Mouse (Mus musculus) lung, embryonic 14.5 days (tissue): ENCODE results near the gene Slc27a5. TPM values are rescaled to one million over a fixed set of nuclear protein-coding genes. Genes with fewer than 3 reads are reported as not detected.

Experiments used
- ATAC-seq: fragments of 200-750 bp; cut with Nextera tagmentation; 2 replicates; pipeline ENCODE4 v1.8.0; 2017; ENCODE audit warnings: mild to moderate bottlenecking, moderate TSS enrichment, moderate library complexity; ENCODE audit not compliant: insufficient read depth
- DNase-seq: peaks from one replicate; pipeline ENCODE4 v3.0.0-alpha.2; 2015
- H3K27ac ChIP-seq: fragments of 300-500 bp; sonication (generic); 2 replicates; pipeline ENCODE4 v1.5.1; 2014; ENCODE audit warnings: low read depth, mild to moderate bottlenecking, moderate library complexity
- H3K27me3 ChIP-seq: fragments of 300-500 bp; sonication (generic); 2 replicates; pipeline ENCODE4 v1.6.1; 2014; ENCODE audit warnings: low read length, control low read depth; ENCODE audit not compliant: insufficient read depth
- H3K36me3 ChIP-seq: fragments of 300-500 bp; sonication (generic); 2 replicates; pipeline ENCODE4 v1.6.1; 2014; ENCODE audit warnings: control low read depth; ENCODE audit not compliant: insufficient read depth
- H3K4me1 ChIP-seq: fragments of 300-500 bp; sonication (generic); 2 replicates; pipeline ENCODE4 v1.6.1; 2014; ENCODE audit warnings: antibody characterized with exemption, control low read depth; ENCODE audit not compliant: insufficient read depth
- H3K4me2 ChIP-seq: fragments of 300-500 bp; sonication (generic); 2 replicates; pipeline ENCODE4 v1.6.1; 2014; ENCODE audit warnings: mild to moderate bottlenecking
- H3K4me3 ChIP-seq: fragments of 300-500 bp; sonication (generic); 2 replicates; pipeline ENCODE4 v1.5.1; 2014; ENCODE audit warnings: low read depth, low read length
- H3K9ac ChIP-seq: fragments of 300-500 bp; sonication (generic); 2 replicates; pipeline ENCODE4 v1.6.1; 2014
- H3K9me3 ChIP-seq: fragments of 300-500 bp; sonication (generic); 2 replicates; pipeline ENCODE4 v1.6.1; 2016; ENCODE audit warnings: low read depth, low read length, control low read depth
- CTCF ChIP-seq: IDR thresholded peaks from 2 replicates; pipeline ENCODE4 v1.5.1; 2016; ENCODE audit warnings: antibody characterized with exemption, low read depth
- WGBS: fragments of 180-500 bp; shearing (Covaris S2); extraction: QIAGEN DNeasy Blood & Tissue Kit; methylation state at CpG from one replicate; pipeline ENCODE4 v1.1.7; 2014; 5-methylcytosine and 5-hydroxymethylcytosine counted together
- polyA plus RNA-seq: library from polyadenylated mRNA; unstranded; fragments of >200 nt; fragmentation: Nextera tagmentation; extraction: Ambion mirVana; gene quantifications from 2 replicates; pipeline ENCODE4 v1.2.1, GENCODE M21; 2014

The Slc27a5 gene
- polyA plus RNA-seq, 1 experiment from 2014 or later = not detected

DNA sequence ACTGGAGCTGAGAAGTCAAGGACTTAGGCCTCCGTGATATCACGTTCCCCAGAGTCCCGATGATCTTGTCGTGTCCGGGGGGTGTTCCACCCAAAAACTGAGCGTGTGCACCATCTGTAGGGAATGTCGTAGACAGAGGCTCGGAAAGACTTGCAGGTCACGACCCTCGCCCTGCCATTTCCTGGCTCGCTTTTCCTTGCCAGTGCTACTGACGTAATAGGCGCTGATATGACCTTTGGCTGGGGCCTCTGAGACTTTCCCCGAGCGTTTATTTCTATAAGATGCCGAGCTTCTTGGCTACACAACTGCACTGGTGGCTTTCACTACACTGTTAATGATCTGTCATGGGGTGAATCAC, 48.1 kb downstream of the Slc27a5 start:
- no peaks in the 10 kb centered on the region for H3K9me3 ChIP-seq
- H3K36me3 ChIP-seq = no peaks in the 10 kb centered on the region
- peaks cover 3% of the 10 kb centered on the region; the same call in 1 of the 2 replicates for H3K4me1 ChIP-seq
- no peaks in the 10 kb centered on the region for H3K27me3 ChIP-seq
- ATAC-seq = peak; percentile 32
- 4% methylated on average over 16 of the region's 16 CpGs for WGBS
- peak overlapping the region; percentile 68 for H3K9ac ChIP-seq
- H3K27ac ChIP-seq = peak overlapping the region; percentile 73
- no peak; the same call in 1 of the 2 replicates for TF ChIP-seq CTCF
- H3K4me2 ChIP-seq = peak overlapping the region; percentile 76
- peak overlapping the region; percentile 47 for H3K4me3 ChIP-seq
- peak; percentile 77 for DNase-seq

DNA sequence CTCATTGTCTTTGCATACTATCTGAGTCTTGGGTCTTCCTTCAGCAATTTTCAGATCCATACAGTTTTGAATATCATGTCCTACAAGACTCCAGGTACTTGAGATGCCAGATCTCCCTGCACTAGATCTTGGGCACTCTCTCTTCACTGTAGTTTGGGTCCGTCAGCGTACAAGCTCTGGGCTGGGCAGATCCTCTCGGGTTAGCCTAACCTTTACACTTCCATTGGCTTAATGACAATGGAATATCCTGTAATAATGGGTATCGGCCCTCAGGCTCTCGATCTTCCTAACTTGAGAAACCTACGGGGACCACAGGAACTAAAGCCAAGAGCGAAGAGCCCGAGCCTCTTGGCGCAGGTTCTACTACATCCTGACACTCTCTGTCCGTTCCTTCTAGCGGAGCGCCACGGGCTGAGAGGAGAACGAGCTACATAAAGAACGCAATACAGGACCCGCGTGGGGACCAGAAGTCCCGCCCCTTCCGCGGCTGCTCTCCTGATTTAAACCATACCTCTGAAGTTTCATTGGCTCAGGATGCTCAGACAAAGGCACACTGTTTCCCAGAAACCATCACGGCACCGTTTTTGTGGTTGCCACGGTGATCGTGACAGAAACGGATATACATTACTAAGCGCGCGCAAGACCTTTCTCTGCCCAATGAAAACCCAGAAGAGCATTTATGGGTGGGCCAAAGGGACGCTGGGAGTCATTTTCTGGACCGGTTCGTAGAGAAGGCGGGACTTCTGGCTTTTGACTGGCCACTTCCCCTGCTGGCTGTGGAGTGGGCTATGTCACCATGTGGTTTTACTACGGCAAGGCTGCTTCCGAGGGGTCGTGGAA, 48.7 kb downstream of the Slc27a5 start:
- Histone ChIP-seq H3K4me1 (peaks cover 3% of the 10 kb centered on the region; the same call in 1 of the 2 replicates), H3K9ac (peak overlapping the region; percentile 68), H3K9me3 (no peaks in the 10 kb centered on the region), H3K4me2 (peak overlapping the region; percentile 76), H3K27me3 (no peaks in the 10 kb centered on the region), H3K36me3 (no peaks in the 10 kb centered on the region), H3K27ac (peak overlapping the region; percentile 85), H3K4me3 (peak overlapping the region; percentile 47)
- DNase-seq (peak; percentile 98), ATAC-seq (peak; percentile 98)
- 7% methylated on average over 35 of the region's 35 CpGs for WGBS
- 0 out of 2 replicates have a peak, but pooled peaks have one; percentile 6 for TF ChIP-seq CTCF

DNA sequence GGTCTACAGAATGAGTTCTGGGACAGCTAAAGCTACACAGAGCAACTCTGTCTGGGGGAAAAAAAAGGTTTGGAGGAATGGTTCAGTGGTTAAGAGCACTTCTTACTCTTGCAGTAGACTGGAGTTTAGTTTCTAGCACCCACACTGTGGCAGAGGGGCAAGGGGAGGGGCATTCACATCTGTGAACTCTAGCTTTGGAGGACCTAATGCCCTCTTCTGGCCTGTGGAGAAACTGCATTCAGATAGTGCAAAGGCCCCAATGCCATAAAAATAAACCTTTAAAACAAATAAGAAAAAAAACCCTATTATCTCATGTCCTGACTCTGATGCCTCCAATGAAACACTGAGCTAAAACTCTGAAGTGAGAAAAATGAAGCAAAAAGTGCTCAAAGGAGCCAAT, 54.5 kb downstream of the Slc27a5 start:
- H3K27me3 ChIP-seq = no peaks in the 10 kb centered on the region
- TF ChIP-seq CTCF = peak; percentile 49
- H3K4me2 ChIP-seq = no peak overlapping the region
- DNase-seq (peak; percentile 37), ATAC-seq (no peak)
- H3K27ac ChIP-seq = no peak overlapping the region
- no peaks in the 10 kb centered on the region for H3K36me3 ChIP-seq
- H3K4me3 ChIP-seq = no peak overlapping the region
- H3K4me1 ChIP-seq = no peaks in the 10 kb centered on the region
- H3K9ac ChIP-seq = no peak overlapping the region
- no peaks in the 10 kb centered on the region for H3K9me3 ChIP-seq

DNA sequence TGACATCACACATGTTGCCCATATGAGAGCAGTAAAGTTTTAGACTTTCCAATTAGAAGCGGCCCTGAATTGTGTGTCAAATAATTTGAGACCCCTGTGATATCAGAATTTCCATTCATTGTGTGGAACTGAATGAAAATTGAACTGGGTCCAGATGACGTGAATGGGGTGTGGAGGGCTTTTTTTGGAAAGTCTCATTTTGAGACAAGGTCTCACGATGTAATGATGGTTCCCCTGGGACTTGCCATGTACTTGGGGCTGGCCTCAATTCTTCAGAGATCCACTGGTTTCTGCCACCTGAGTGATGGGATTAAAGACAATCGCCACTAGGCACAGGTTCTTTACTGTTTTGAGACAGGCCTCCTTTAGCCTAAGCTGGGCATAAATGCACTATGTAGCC, 57.4 kb downstream of the Slc27a5 start:
- ATAC-seq = no peak
- no peak overlapping the region for H3K9ac ChIP-seq
- no peaks in the 10 kb centered on the region for H3K9me3 ChIP-seq
- TF ChIP-seq CTCF = no peak
- no peak for DNase-seq
- WGBS = 79% methylated on average over 4 of the region's 4 CpGs
- H3K36me3 ChIP-seq = no peaks in the 10 kb centered on the region
- H3K4me1 ChIP-seq = no peaks in the 10 kb centered on the region
- no peak overlapping the region for H3K4me3 ChIP-seq
- H3K4me2 ChIP-seq = no peak overlapping the region
- no peaks in the 10 kb centered on the region for H3K27me3 ChIP-seq
- H3K27ac ChIP-seq = no peak overlapping the region

Other genes starting within 250 kb of the Slc27a5 start
- 6.9 and 7.6 TPM in 2 replicates for gene Zscan18, start 194.6 kb downstream of the Slc27a5 start, polyA plus RNA-seq
- gene Zfp329, start 179.3 kb downstream of the Slc27a5 start, polyA plus RNA-seq = 14.6 and 16.3 TPM in 2 replicates
- 41.2 and 41.5 TPM in 2 replicates for gene Zfp110, start 163.4 kb downstream of the Slc27a5 start, polyA plus RNA-seq
- 4.3 and 4.7 TPM in 2 replicates for gene Zfp128, start 117.0 kb downstream of the Slc27a5 start, polyA plus RNA-seq
- gene Zscan22, start 100.4 kb downstream of the Slc27a5 start, polyA plus RNA-seq = 22.2 and 23.4 TPM in 2 replicates
- 1,356 and 1,409 TPM in 2 replicates for gene Rps5, start 75.9 kb downstream of the Slc27a5 start, polyA plus RNA-seq
- gene Rnf225, start 70.8 kb downstream of the Slc27a5 start, polyA plus RNA-seq = 0.73 and 0.97 TPM in 2 replicates
- gene Zfp324, start 32.4 kb downstream of the Slc27a5 start, polyA plus RNA-seq = 9.6 and 11.1 TPM in 2 replicates
- 8.1 TPM in 2 replicates for gene Zfp446, start 20.3 kb downstream of the Slc27a5 start, polyA plus RNA-seq
- 458 and 511 TPM in 2 replicates for gene Trim28, start 922 bp upstream of the Slc27a5 start, polyA plus RNA-seq
- gene Zbtb45, start 11.8 kb upstream of the Slc27a5 start, polyA plus RNA-seq = 29.8 and 30.4 TPM in 2 replicates
- gene Chmp2a, start 36.6 kb upstream of the Slc27a5 start, polyA plus RNA-seq = 123 and 128 TPM in 2 replicates
- gene Ube2m, start 40.1 kb upstream of the Slc27a5 start, polyA plus RNA-seq = 150 and 168 TPM in 2 replicates
- gene Mzf1, start 56.6 kb upstream of the Slc27a5 start, polyA plus RNA-seq = 2.3 and 3.3 TPM in 2 replicates
- not detected in 2 replicates for gene Vmn1r85, start 97.0 kb upstream of the Slc27a5 start, polyA plus RNA-seq
- gene Vmn1r86, start 121.7 kb upstream of the Slc27a5 start, polyA plus RNA-seq = not detected in 2 replicates
- gene Vmn1r87, start 142.0 kb upstream of the Slc27a5 start, polyA plus RNA-seq = not detected in 2 replicates
- gene Vmn1r88, start 161.4 kb upstream of the Slc27a5 start, polyA plus RNA-seq = not detected in 2 replicates
- gene Vmn1r89, start 214.8 kb upstream of the Slc27a5 start, polyA plus RNA-seq = not detected in 2 replicates